Mouse (Mus musculus): ENCODE measurements around the gene Gsdme. TPM values are rescaled to one million over a fixed set of nuclear protein-coding genes. Genes with fewer than 3 reads are reported as not detected.
A peak's percentile ranks its signal among the peaks of the same experiment; 100 is the strongest.

Gsdme gene
- polyA plus RNA-seq, 1 experiment from 2014 or later: 18.1 TPM

- DNase-seq: no peak
- H3K36me3 ChIP-seq (replicated peaks; ENCODE audit: insufficient read depth, low read length): no peaks in the 10 kb centered on the region
- H3K27ac ChIP-seq (ENCODE audit: low read depth): no peak overlapping the region
- H3K4me3 ChIP-seq (ENCODE audit: low read depth, low read length): no peak overlapping the region
- ATAC-seq: no peak
- H3K4me1 ChIP-seq (ENCODE audit: insufficient read depth): no peaks in the 10 kb centered on the region
- H3K4me2 ChIP-seq (ENCODE audit: low read depth, low read length): no peak overlapping the region
- no peaks in the 10 kb centered on the region for H3K9me3 ChIP-seq (ENCODE audit: low read length)
- H3K27me3 ChIP-seq (ENCODE audit: insufficient read depth, low read length): no peaks in the 10 kb centered on the region
- no peak for TF ChIP-seq EP300 (IDR thresholded peaks at IDR 0.05; ENCODE audit: low read depth)
- no peak for TF ChIP-seq CTCF (IDR thresholded peaks at IDR 0.05; ENCODE audit: low read depth)
- WGBS (ENCODE audit: insufficient replicate concordance): 87% methylated on average over 7 of the region's 7 CpGs
- H3K9ac ChIP-seq (replicated peaks): no peak overlapping the region
Observed at GRCm38 (mm10) chr6:50279642-50280041, 16.0 kb upstream of the Gsdme start.

GRCm38 (mm10) chr6:50273947-50274346 lies 10.3 kb upstream of the Gsdme start:
- Histone ChIP-seq H3K4me2 (ENCODE audit: low read depth, low read length) (no peak overlapping the region), H3K36me3 (replicated peaks; ENCODE audit: insufficient read depth, low read length) (no peaks in the 10 kb centered on the region), H3K4me3 (ENCODE audit: low read depth, low read length) (no peak overlapping the region), H3K9me3 (ENCODE audit: low read length) (no peaks in the 10 kb centered on the region), H3K4me1 (ENCODE audit: insufficient read depth) (no peaks in the 10 kb centered on the region), H3K9ac (replicated peaks) (no peak overlapping the region), H3K27me3 (ENCODE audit: insufficient read depth, low read length) (no peaks in the 10 kb centered on the region), H3K27ac (ENCODE audit: low read depth) (no peak overlapping the region)
- no peak for DNase-seq
- WGBS (ENCODE audit: insufficient replicate concordance): 67% methylated on average over 4 of the region's 4 CpGs
- TF ChIP-seq CTCF (IDR thresholded peaks at IDR 0.05; ENCODE audit: low read depth) (no peak), EP300 (IDR thresholded peaks at IDR 0.05; ENCODE audit: low read depth) (no peak)
- no peak for ATAC-seq

- WGBS (ENCODE audit: insufficient replicate concordance): 61% methylated on average over 1 of the region's 1 CpGs
- no peak for TF ChIP-seq EP300 (IDR thresholded peaks at IDR 0.05; ENCODE audit: low read depth)
- TF ChIP-seq CTCF (IDR thresholded peaks at IDR 0.05; ENCODE audit: low read depth): no peak
Observed at GRCm38 (mm10) chr6:50273416-50273815, 9.8 kb upstream of the Gsdme start.

GRCm38 (mm10) chr6:50262310-50262709 lies 1.4 kb downstream of the Gsdme start:
- ATAC-seq (no peak), DNase-seq (no peak)
- Histone ChIP-seq H3K4me3 (ENCODE audit: low read depth, low read length) (peak overlapping the region; percentile 50; the same call in 1 of the 2 replicates), H3K4me1 (ENCODE audit: insufficient read depth) (peaks cover 8% of the 10 kb centered on the region; the same call in 1 of the 2 replicates), H3K9ac (replicated peaks) (no peak overlapping the region), H3K9me3 (ENCODE audit: low read length) (no peaks in the 10 kb centered on the region), H3K36me3 (replicated peaks; ENCODE audit: insufficient read depth, low read length) (no peaks in the 10 kb centered on the region), H3K27me3 (ENCODE audit: insufficient read depth, low read length) (no peaks in the 10 kb centered on the region), H3K27ac (ENCODE audit: low read depth) (peak overlapping the region; percentile 44; the same call in 1 of the 2 replicates), H3K4me2 (ENCODE audit: low read depth, low read length) (peak overlapping the region; percentile 78)
- WGBS (ENCODE audit: insufficient replicate concordance): 30% methylated on average over 7 of the region's 7 CpGs
- TF ChIP-seq CTCF (IDR thresholded peaks at IDR 0.05; ENCODE audit: low read depth) (no peak), EP300 (IDR thresholded peaks at IDR 0.05; ENCODE audit: low read depth) (no peak)

More at GRCm38 (mm10) chr6:50273416-50273815, 9.8 kb upstream of the Gsdme start:
- no peak overlapping the region for H3K4me3 ChIP-seq (ENCODE audit: low read depth, low read length)
- no peak overlapping the region for H3K27ac ChIP-seq (ENCODE audit: low read depth)
- no peaks in the 10 kb centered on the region for H3K9me3 ChIP-seq (ENCODE audit: low read length)
- H3K4me2 ChIP-seq (ENCODE audit: low read depth, low read length): no peak overlapping the region
- H3K36me3 ChIP-seq (replicated peaks; ENCODE audit: insufficient read depth, low read length): no peaks in the 10 kb centered on the region
- H3K9ac ChIP-seq (replicated peaks): no peak overlapping the region
- no peaks in the 10 kb centered on the region for H3K27me3 ChIP-seq (ENCODE audit: insufficient read depth, low read length)
- H3K4me1 ChIP-seq (ENCODE audit: insufficient read depth): no peaks in the 10 kb centered on the region
- DNase-seq: no peak
- ATAC-seq: no peak

- Histone ChIP-seq H3K4me2 (ENCODE audit: low read depth, low read length) (peak overlapping the region; percentile 78), H3K4me1 (ENCODE audit: insufficient read depth) (peaks cover 8% of the 10 kb centered on the region; the same call in 1 of the 2 replicates), H3K4me3 (ENCODE audit: low read depth, low read length) (peak overlapping the region; percentile 50), H3K27ac (ENCODE audit: low read depth) (peak overlapping the region; percentile 44; the same call in 1 of the 2 replicates), H3K36me3 (replicated peaks; ENCODE audit: insufficient read depth, low read length) (no peaks in the 10 kb centered on the region), H3K9me3 (ENCODE audit: low read length) (no peaks in the 10 kb centered on the region), H3K9ac (replicated peaks) (peak overlapping the region; percentile 59), H3K27me3 (ENCODE audit: insufficient read depth, low read length) (no peaks in the 10 kb centered on the region)
- no peak for TF ChIP-seq CTCF (IDR thresholded peaks at IDR 0.05; ENCODE audit: low read depth)
- TF ChIP-seq EP300 (IDR thresholded peaks at IDR 0.05; ENCODE audit: low read depth): no peak
- ATAC-seq (no peak), DNase-seq (no peak)
- 4% methylated on average over 6 of the region's 6 CpGs for WGBS (ENCODE audit: insufficient replicate concordance)
Observed at GRCm38 (mm10) chr6:50261922-50262261, 1.8 kb downstream of the Gsdme start.

GRCm38 (mm10) chr6:50261201-50261921 lies 2.3 kb downstream of the Gsdme start:
- DNase-seq: peak; percentile 87
- Histone ChIP-seq H3K36me3 (replicated peaks; ENCODE audit: insufficient read depth, low read length) (no peaks in the 10 kb centered on the region), H3K4me2 (ENCODE audit: low read depth, low read length) (peak overlapping the region; percentile 78), H3K27me3 (ENCODE audit: insufficient read depth, low read length) (no peaks in the 10 kb centered on the region), H3K4me3 (ENCODE audit: low read depth, low read length) (peak overlapping the region; percentile 50), H3K9me3 (ENCODE audit: low read length) (no peaks in the 10 kb centered on the region), H3K4me1 (ENCODE audit: insufficient read depth) (peaks cover 8% of the 10 kb centered on the region; the same call in 1 of the 2 replicates), H3K27ac (ENCODE audit: low read depth) (peak overlapping the region; percentile 48; the same call in 1 of the 2 replicates), H3K9ac (replicated peaks) (peak overlapping the region; percentile 59)
- ATAC-seq: peak; percentile 91
- 8% methylated on average over 25 of the region's 35 CpGs for WGBS (ENCODE audit: insufficient replicate concordance)
- TF ChIP-seq CTCF (IDR thresholded peaks at IDR 0.05; ENCODE audit: low read depth) (no peak), EP300 (IDR thresholded peaks at IDR 0.05; ENCODE audit: low read depth) (no peak)
